Mouse (Mus musculus): ENCODE data around the gene Hapln1.

The Hapln1 gene

GRCm38 (mm10) chr13:89597354-89597753 is 57.8 kb downstream of the Hapln1 start:
- no peak for DNase-seq (ENCODE audit: low spot score in 2 of 2)

GRCm38 (mm10) chr13:89600466-89600865 is 60.9 kb downstream of the Hapln1 start:
- no peak for DNase-seq (ENCODE audit: low spot score in 2 of 2)

GRCm38 (mm10) chr13:89603336-89603735 is 63.7 kb downstream of the Hapln1 start:
- no peak for DNase-seq (ENCODE audit: low spot score in 2 of 2)

GRCm38 (mm10) chr13:89607399-89607798 is 67.8 kb downstream of the Hapln1 start:
- DNase-seq (ENCODE audit: low spot score in 2 of 2), result no peak

GRCm38 (mm10) chr13:89619064-89619463 is 79.5 kb downstream of the Hapln1 start:
- DNase-seq (ENCODE audit: low spot score in 2 of 2), result no peak

- no peak for DNase-seq (ENCODE audit: low spot score in 2 of 2)
Measured at GRCm38 (mm10) chr13:89634137-89634683, 94.6 kb downstream of the Hapln1 start.

- no peak for DNase-seq (ENCODE audit: low spot score in 2 of 2)
Measured at GRCm38 (mm10) chr13:89637012-89637411, 97.4 kb downstream of the Hapln1 start.

GRCm38 (mm10) chr13:89645589-89645988 is 106.0 kb downstream of the Hapln1 start:
- no peak for DNase-seq (ENCODE audit: low spot score in 2 of 2)

GRCm38 (mm10) chr13:89652773-89653172 is 113.2 kb downstream of the Hapln1 start:
- DNase-seq (ENCODE audit: low spot score in 2 of 2), result no peak

GRCm38 (mm10) chr13:89653279-89653678 is 113.7 kb downstream of the Hapln1 start:
- no peak for DNase-seq (ENCODE audit: low spot score in 2 of 2)

- DNase-seq (ENCODE audit: low spot score in 2 of 2), result no peak
Measured at GRCm38 (mm10) chr13:89657046-89657445, 117.5 kb downstream of the Hapln1 start.
